Mouse (Mus musculus): ENCODE measurements at regions not wholly inside any gene's neighbourhood (a gene's known extent, or its start where the extent isn't known, plus 50 kb on each side); places are given as distances from the start of the nearest gene placed in this dataset.

- ATAC-seq: peak; percentile 56
These were observed 346.4 kb upstream of the Prkcq start for GRCm38 (mm10) chr2:10825278-10826133.

- no peak for ATAC-seq
These were observed 345.7 kb upstream of the Prkcq start for GRCm38 (mm10) chr2:10826134-10826767.

- no peak for ATAC-seq
These were observed 331.9 kb upstream of the Prkcq start for GRCm38 (mm10) chr2:10839976-10840375.

- no peak for ATAC-seq
These were observed 310.1 kb upstream of the Prkcq start for GRCm38 (mm10) chr2:10861654-10862292.

- ATAC-seq: no peak
These were observed 307.5 kb upstream of the Prkcq start for GRCm38 (mm10) chr2:10864451-10864850.

- no peak for ATAC-seq
These were observed 297.6 kb upstream of the Prkcq start for GRCm38 (mm10) chr2:10874303-10874702.

- no peak for ATAC-seq
These were observed 270.0 kb upstream of the Prkcq start for GRCm38 (mm10) chr2:10901926-10902325.

GRCm38 (mm10) chr2:10919955-10920354, 252.0 kb upstream of the Prkcq start:
- ATAC-seq: no peak

GRCm38 (mm10) chr2:10920686-10921485, 251.0 kb upstream of the Prkcq start:
- ATAC-seq: no peak

GRCm38 (mm10) chr2:10921486-10922450, 250.1 kb upstream of the Prkcq start:
- ATAC-seq: no peak

- ATAC-seq: no peak
These were observed 247.9 kb upstream of the Prkcq start for GRCm38 (mm10) chr2:10923984-10924383.

- no peak for ATAC-seq
These were observed 246.5 kb upstream of the Prkcq start for GRCm38 (mm10) chr2:10925361-10925760.

- no peak for ATAC-seq
These were observed 234.5 kb upstream of the Prkcq start for GRCm38 (mm10) chr2:10937405-10937804.

GRCm38 (mm10) chr2:10965224-10965623, 206.7 kb upstream of the Prkcq start:
- ATAC-seq: no peak

GRCm38 (mm10) chr2:10966891-10967290, 205.0 kb upstream of the Prkcq start:
- ATAC-seq: no peak

- no peak for ATAC-seq
These were observed 202.7 kb upstream of the Prkcq start for GRCm38 (mm10) chr2:10969111-10969689.

- ATAC-seq: no peak
These were observed 199.9 kb upstream of the Prkcq start for GRCm38 (mm10) chr2:10972051-10972450.

GRCm38 (mm10) chr2:10978772-10979171, 193.1 kb upstream of the Prkcq start:
- no peak for ATAC-seq

GRCm38 (mm10) chr2:10986101-10986500, 185.8 kb upstream of the Prkcq start:
- no peak for ATAC-seq

- no peak for ATAC-seq
These were observed 181.7 kb upstream of the Prkcq start for GRCm38 (mm10) chr2:10990043-10990728.

GRCm38 (mm10) chr2:10998798-10999197, 173.1 kb upstream of the Prkcq start:
- ATAC-seq: no peak

Measured in CD4-positive, CD25-positive, alpha-beta regulatory T cell, adult 4 months (primary cell).